Mouse (Mus musculus) embryonic facial prominence, embryonic 10.5 days (tissue): ENCODE measurements around the gene Vmn2r72. TPM values are rescaled to one million over a fixed set of nuclear protein-coding genes. Genes with fewer than 3 reads are reported as not detected.

Source experiments
- DNase-seq: peaks from one replicate; pipeline ENCODE4 v3.0.0-alpha.2; 2017; ENCODE audit warnings: low spot score
- H3K27ac ChIP-seq: fragments of 300-500 bp; sonication (generic); replicated peaks from 2 replicates; pipeline ENCODE4 v1.5.1; 2016; ENCODE audit warnings: mild to moderate bottlenecking
- H3K27me3 ChIP-seq: fragments of 300-500 bp; sonication (generic); replicated peaks from 2 replicates; pipeline ENCODE4 v1.6.1; 2016; ENCODE audit warnings: low read depth, mild to moderate bottlenecking; ENCODE audit not compliant: poor library complexity, severe bottlenecking
- H3K36me3 ChIP-seq: fragments of 300-500 bp; sonication (generic); replicated peaks from 2 replicates; pipeline ENCODE4 v1.6.1; 2016; ENCODE audit warnings: mild to moderate bottlenecking, moderate library complexity
- H3K4me1 ChIP-seq: fragments of 300-500 bp; sonication (generic); 2 replicates; pipeline ENCODE4 v1.6.1; 2016
- H3K4me3 ChIP-seq: fragments of 300-500 bp; sonication (generic); 2 replicates; pipeline ENCODE4 v1.5.1; 2016; ENCODE audit warnings: mild to moderate bottlenecking, moderate library complexity
- H3K9me3 ChIP-seq: fragments of 300-500 bp; sonication (generic); 2 replicates; pipeline ENCODE4 v1.6.1; 2016; ENCODE audit warnings: mild to moderate bottlenecking
- WGBS: fragments of 180-500 bp; shearing (Covaris S2); methylation state at CpG from one replicate; pipeline ENCODE4 v1.1.7; 2016; 5-methylcytosine and 5-hydroxymethylcytosine counted together
- polyA plus RNA-seq: library from polyadenylated mRNA; unstranded; fragments of >200 nt; fragmentation: Nextera tagmentation; extraction: Ambion mirVana; gene quantifications from 2 replicates; pipeline ENCODE4 v1.2.1, GENCODE M21; 2016

The Vmn2r72 gene
- polyA plus RNA-seq: not detected in 2 replicates

GRCm38 (mm10) chr7:85754997-85755396 lies at the start of gene Vmn2r72:
TSS of gene Vmn2r72 (minus strand) at chr7:85755097.
- no peak for DNase-seq
- Histone ChIP-seq H3K4me3 (no peak within 1 kb of the TSS), H3K4me1 (no peaks in the 10 kb centered on the region), H3K27me3 (no peaks in the 10 kb centered on the region), H3K27ac (no peak within 1 kb of the TSS), H3K36me3 (no peaks in the 10 kb centered on the region), H3K9me3 (no peaks in the 10 kb centered on the region)
- 88% methylated on average over 1 of the region's 1 CpGs for WGBS

Other genes with a start within 250 kb of the Vmn2r72 start
- not detected in 2 replicates for gene Vmn2r71, start 192.0 kb downstream of the Vmn2r72 start, polyA plus RNA-seq
- not detected in 2 replicates for gene Vmn2r70, start 185.9 kb downstream of the Vmn2r72 start, polyA plus RNA-seq
- gene Vmn2r73, start 121.2 kb upstream of the Vmn2r72 start, polyA plus RNA-seq: not detected in 2 replicates
- gene Vmn2r74, start 206.5 kb upstream of the Vmn2r72 start, polyA plus RNA-seq: not detected in 2 replicates